Mouse (Mus musculus): ENCODE measurements around the gene Art3.

Gene Art3

DNA sequence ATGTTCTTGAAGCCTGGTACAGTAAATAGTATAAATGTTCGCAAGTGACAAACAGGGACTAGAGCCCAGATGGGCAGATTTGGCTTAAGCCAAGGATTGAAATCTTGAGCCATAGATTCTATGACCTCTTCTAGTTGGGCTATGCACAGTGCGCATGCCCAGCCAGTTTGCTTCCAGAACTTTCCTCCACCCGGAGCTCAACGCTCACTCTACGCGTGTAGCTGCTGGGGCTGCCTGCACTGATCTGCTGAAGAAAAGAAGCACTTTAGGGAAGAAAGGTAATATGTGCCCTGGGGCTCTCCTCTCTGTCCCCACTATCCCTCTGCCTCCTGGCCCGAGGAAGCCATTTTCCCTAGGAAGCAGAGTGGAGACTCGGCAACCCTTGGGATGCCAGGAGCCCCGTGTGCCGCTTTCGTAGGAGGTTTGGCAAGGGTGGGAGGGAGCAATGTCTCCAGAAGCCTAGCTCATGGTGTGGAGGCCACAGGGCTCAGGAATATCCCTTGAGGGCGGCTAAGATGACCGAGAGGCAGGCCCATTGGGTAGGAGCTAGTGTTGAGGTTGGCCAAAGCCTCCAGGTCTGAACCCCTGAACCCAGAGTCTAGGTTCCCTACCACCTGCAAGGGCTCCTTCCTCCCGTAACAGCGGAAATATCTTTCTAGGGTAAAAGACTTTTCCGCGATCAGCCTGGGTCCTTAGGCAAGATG lies at the start of gene Art3:
Gene Art3 (plus strand): TSS at position 193 of the 704 bp plus-strand sequence.
- DNase-seq (ENCODE audit: low spot score): no peak

DNA sequence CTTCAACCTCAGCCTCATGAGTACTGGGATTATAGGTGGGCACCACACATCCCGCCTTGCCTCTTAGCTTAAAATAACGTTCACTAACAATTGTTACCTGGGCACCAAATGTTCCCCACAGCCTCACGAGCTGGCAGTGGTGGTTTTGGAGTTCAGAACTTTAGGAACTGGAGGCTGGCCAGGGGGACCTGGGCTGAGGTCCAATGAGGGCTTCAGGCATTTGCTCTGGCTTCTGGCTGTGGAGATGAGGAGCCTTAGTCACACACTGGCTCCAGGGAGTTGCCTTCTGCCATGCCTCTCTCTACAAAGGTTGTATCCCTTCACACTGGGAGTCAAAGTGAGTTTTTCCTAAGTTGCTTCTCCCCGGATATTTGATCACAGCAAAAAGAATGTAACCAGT lies 49.1 kb upstream of the Art3 start:
- DNase-seq (ENCODE audit: low spot score): no peak

DNA sequence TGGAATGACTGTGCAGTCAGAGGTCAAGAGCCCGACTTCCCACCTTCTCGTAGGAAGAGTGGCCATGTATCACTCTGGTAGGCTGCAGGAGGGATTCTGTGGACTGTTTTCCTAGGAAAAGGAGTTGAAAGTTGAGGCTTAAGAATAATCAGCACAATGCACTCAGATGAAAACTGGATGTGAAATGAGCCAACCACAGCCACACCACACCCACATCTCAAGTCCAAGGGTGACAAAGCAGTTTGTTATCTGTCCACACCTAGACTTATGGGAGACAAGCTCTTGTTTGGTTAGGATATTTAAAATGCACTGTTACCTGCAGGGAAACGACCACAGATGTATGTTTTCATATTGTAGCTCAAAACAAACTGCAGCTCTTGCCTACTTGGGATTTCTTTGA lies 48.5 kb upstream of the Art3 start:
- DNase-seq (ENCODE audit: low spot score): no peak

DNA sequence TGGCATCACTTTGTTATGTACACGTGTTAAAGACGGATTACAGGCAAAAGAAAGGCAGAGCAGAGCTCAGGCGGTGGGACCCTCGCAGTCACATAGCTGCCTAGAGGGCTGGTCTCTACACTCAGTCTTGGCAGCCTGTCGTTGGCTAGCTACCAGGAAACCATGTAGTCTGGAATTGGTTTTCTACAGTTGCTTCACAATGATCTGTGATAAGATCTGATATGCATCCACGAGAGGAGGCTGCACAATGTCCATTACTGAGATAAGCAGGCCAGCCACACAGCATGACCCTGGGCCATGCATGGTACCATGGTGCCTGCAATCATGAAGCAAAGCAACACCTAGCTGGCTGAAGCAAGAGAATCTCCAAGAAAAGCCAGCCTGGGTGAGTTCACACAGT lies 43.8 kb upstream of the Art3 start:
- DNase-seq (ENCODE audit: low spot score): no peak

DNA sequence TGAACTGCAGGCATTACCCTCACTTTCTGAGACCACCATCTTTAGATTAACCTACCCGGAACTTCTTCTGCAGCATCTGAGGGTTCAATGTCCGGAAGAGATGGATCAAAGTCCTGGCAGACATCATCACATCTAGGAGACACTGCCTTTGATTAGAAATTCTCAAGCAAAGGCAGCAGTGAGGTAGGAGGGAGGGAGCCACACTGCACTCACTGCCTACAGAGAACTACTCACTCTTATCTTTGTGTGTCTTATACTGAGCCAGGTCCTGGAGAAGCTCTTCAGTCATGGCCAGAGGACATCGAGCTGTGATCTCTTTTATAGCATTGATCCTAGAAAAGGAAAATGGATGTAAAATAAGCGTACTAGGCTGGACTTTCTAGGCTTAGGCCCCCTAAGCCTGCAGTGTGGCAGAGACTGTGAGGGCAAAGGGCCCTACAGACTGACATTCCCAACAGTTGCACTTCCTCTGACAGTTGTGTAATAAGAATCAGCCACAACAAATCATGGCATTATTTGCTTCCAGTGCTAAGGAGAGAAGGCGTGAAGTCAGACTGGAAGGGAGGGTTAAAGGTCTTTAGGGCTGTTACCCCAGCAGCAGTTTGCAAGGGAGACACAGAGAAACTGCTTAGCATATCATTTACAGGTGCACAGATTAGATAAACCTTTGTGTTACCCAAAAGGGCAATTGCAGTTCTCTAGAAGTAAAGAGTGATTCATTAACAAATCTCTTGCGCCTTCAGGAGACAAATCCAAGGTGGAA lies 39.8 kb upstream of the Art3 start:
- DNase-seq (ENCODE audit: low spot score): no peak

DNA sequence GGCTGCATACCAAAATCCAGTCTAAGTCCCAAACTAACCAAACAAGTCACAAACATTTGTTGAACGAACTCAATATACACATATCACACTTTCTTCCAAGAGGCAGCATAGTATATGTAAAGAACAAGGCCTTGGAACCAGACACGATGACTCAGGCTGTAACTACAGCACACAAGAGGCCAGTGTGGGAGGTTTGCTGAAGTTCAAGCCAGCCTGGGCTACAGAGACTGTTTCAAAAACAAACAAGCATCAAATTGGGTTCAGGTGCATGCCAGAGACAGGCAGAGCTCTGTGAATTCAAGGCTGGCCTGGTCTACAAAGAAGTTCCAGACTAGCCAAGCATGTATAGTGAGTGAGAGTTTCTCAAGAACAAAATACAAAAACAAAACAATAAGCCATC lies 37.1 kb upstream of the Art3 start:
- no peak for DNase-seq (ENCODE audit: low spot score)

- no peak for DNase-seq (ENCODE audit: low spot score)
These were observed 29.3 kb upstream of the Art3 start for GRCm38 (mm10) chr5:92302149-92302840.

GRCm38 (mm10) chr5:92304291-92304690 lies 27.3 kb upstream of the Art3 start:
- DNase-seq (ENCODE audit: low spot score): no peak

DNA sequence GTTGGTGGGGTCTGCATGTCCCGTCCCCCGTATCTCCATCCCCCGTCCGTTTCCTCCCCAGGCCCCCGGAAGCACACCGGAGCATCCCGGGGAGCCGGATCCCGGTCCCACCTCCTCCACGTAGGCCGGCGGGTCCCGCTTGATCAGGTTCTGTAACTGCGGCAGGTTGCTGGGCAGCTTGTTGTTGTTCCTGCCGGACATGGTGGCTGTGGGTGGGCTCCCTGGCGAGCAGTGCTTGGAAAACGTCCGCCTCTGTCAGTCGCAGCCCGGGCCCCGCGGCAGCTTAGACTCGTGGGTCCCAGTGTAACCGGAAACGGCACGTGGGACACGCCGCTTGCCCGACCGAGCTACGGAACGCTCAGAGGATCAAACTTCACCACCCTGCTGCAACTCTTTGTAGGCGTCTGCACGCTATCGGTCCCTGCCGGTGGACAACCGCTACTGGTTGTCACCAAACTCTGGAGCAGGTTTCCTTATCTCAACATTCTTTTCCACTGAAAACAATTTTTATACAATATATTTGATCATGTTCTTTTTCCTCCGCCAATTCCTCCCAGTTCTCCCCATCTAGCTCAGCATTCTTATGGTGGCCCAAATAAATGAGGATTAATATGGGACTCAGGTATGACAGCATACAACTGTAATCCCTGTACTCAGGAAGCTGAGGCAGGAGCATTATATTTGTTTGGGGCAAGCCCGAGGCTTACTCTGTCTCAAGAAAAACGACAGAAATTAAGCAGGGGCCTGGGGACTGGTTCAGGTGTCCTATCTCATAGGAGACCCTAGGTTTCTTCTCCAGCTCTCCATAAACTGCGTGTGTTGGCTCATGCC lies 21.7 kb upstream of the Art3 start, which contains the start of gene Sdad1:
Gene Sdad1 (minus strand): TSS at position 799 of the 831 bp plus-strand sequence.
- peak; percentile 84 for DNase-seq (ENCODE audit: low spot score)

- peak; percentile 81 for DNase-seq (ENCODE audit: low spot score)
These were observed 19.4 kb upstream of the Art3 start for GRCm38 (mm10) chr5:92312046-92312715.

- DNase-seq (ENCODE audit: low spot score): no peak
These were observed 17.9 kb upstream of the Art3 start for GRCm38 (mm10) chr5:92313776-92314175.

- no peak for DNase-seq (ENCODE audit: low spot score)
These were observed 13.5 kb upstream of the Art3 start for GRCm38 (mm10) chr5:92318119-92318518.

GRCm38 (mm10) chr5:92318596-92318995 lies 13.0 kb upstream of the Art3 start:
- no peak for DNase-seq (ENCODE audit: low spot score)

GRCm38 (mm10) chr5:92321631-92322400 lies 9.8 kb upstream of the Art3 start:
- no peak for DNase-seq (ENCODE audit: low spot score)

DNA sequence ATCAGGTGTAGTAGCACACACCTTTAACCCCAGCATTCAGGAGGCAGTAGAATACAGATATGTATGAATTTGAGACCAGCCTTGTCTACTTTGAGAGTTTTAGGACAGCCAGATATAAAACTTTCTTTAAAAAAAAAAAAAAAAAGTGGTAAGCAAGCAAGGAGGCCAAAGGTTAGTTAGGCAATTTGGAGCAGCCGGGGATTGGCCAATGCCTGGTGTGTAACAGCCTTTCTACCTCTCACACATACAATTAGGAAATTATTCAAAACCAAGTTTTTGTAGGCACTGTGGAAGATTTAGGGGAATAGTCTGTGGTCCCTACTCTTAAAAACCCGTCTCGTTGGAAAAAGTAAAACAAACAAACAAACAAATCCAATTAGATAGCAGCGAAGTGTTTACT lies 9.0 kb upstream of the Art3 start:
- DNase-seq (ENCODE audit: low spot score): no peak

- DNase-seq (ENCODE audit: low spot score): peak; percentile 21
These were observed 8.4 kb upstream of the Art3 start for GRCm38 (mm10) chr5:92323264-92323663.

- DNase-seq (ENCODE audit: low spot score): no peak
These were observed 4.3 kb upstream of the Art3 start for GRCm38 (mm10) chr5:92327367-92327766.

- DNase-seq (ENCODE audit: low spot score): no peak
These were observed 3.7 kb upstream of the Art3 start, which contains the start of gene Cxcl9 for GRCm38 (mm10) chr5:92327929-92328328. Cxcl9 (minus strand) TSS chr5:92328079.

DNA sequence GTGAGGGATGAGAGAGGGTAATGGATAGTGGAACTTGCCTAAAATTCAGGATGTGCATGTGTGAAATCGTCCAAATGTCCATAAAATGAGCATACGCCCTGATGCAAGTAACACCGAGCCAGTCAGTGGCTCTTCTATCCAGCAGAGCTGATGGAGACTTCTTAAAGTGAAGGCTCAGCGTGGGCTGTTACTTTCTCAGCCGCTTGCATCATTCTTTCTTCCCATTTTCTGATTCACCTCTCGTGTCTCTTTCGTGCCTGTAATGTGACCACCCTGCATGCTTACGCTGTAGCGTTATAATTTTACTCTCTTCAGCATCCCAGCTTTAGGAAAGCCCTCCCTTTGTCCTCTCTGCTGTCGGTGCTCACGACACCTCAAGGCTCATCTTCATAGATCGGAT lies 505 bp upstream of the Art3 start:
- no peak for DNase-seq (ENCODE audit: low spot score)

DNA sequence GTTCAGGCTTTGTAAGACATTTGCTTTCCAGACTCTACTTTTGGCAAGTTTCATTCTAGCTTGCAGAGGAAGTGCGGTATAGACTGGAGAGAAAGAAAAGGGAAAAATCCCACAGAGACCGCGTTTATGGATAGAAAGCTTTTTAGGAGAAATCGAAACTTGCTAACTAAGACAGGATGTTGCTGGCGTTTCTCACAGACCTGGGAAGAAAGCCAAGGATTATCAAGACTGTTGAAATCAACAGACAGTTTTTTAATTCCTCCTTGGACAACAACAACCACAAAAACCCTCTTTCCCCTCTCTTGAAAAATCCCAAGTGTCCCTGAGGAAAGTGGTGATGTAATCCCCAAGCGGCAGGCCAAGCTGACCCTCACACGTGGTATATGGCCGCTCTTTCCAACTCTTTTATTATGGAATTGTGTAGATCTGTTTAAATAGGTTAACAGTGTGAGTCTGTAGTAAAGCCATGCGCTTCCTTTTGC lies 773 bp downstream of the Art3 start:
- no peak for DNase-seq (ENCODE audit: low spot score)
